Mouse (Mus musculus): ENCODE data around the gene Fam71d. TPM values are rescaled to one million over a fixed set of nuclear protein-coding genes. Genes with fewer than 3 reads are reported as not detected.

Fam71d gene
- polyA plus RNA-seq, 1 experiment from 2014 or later = not detected

DNA sequence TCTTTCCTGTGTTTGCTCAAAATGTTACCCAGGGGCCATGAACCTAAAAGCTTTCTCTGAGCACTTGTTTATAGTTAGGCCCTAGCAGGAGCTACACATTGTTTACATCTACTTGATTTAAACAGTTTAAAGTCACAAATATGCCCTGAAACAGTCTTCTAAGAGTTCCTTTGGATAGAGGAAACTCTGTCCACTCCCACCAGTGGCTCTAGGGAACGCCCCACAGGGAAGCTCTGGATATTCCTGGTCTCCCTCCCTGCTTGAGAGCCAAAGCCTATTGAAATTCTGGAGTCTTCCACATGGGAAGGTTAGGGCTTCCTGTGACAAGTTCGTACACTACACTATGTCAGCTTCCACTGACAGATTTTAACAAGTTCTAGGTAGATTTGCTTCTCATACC, 48.3 kb downstream of the Fam71d start:
- no peak overlapping the region for H3K4me2 ChIP-seq (replicated peaks)
- no peaks in the 10 kb centered on the region for H3K27me3 ChIP-seq (replicated peaks)
- H3K4me1 ChIP-seq (replicated peaks) = no peaks in the 10 kb centered on the region
- H3K4me3 ChIP-seq (replicated peaks) = no peak overlapping the region
- WGBS = 26% methylated on average over 2 of the region's 2 CpGs
- H3K9me3 ChIP-seq = no peaks in the 10 kb centered on the region
- H3K36me3 ChIP-seq = no peaks in the 10 kb centered on the region
- no peak overlapping the region for H3K27ac ChIP-seq
- no peak overlapping the region for H3K9ac ChIP-seq
- no peak for ATAC-seq

GRCm38 (mm10) chr12:78740289-78740688, 49.0 kb downstream of the Fam71d start:
- H3K36me3 ChIP-seq = no peaks in the 10 kb centered on the region
- H3K4me1 ChIP-seq (replicated peaks) = no peaks in the 10 kb centered on the region
- no peak for ATAC-seq
- no peak overlapping the region for H3K9ac ChIP-seq
- no peak overlapping the region for H3K4me3 ChIP-seq (replicated peaks)
- H3K27ac ChIP-seq = no peak overlapping the region
- no peak overlapping the region for H3K4me2 ChIP-seq (replicated peaks)
- H3K9me3 ChIP-seq = no peaks in the 10 kb centered on the region
- H3K27me3 ChIP-seq (replicated peaks) = no peaks in the 10 kb centered on the region
- WGBS = 78% methylated on average over 2 of the region's 2 CpGs

GRCm38 (mm10) chr12:78746226-78746625, 54.9 kb downstream of the Fam71d start:
- Histone ChIP-seq H3K4me2 (replicated peaks) (no peak overlapping the region), H3K36me3 (no peaks in the 10 kb centered on the region), H3K27me3 (replicated peaks) (no peaks in the 10 kb centered on the region), H3K9ac (no peak overlapping the region), H3K27ac (no peak overlapping the region), H3K4me3 (replicated peaks) (no peak overlapping the region), H3K4me1 (replicated peaks) (peaks cover 2% of the 10 kb centered on the region; the same call in 1 of the 2 replicates), H3K9me3 (no peaks in the 10 kb centered on the region)
- WGBS = 77% methylated on average over 6 of the region's 6 CpGs
- ATAC-seq = no peak

DNA sequence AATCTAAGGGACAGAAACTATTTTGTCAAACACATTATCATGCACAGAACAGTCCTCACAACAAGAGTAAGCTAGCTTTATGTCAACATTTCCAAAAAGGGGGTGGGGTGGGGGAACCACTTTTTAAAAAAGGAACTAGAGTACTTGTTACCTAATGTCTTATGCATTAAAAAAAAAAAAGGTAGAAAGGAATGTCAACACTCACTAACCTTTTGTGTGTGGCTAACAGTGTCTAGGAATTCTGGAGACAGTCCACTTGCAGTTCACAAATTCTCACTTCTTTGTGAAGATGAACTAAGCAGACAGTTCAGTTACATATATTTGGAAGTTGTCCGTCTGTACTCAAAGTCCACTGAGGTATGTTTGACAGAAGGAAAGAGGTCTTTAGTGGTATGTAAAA, 56.1 kb downstream of the Fam71d start:
- ATAC-seq = no peak
- H3K4me1 ChIP-seq (replicated peaks) = peaks cover 2% of the 10 kb centered on the region; the same call in 1 of the 2 replicates
- H3K9me3 ChIP-seq = no peaks in the 10 kb centered on the region
- no peak overlapping the region for H3K4me3 ChIP-seq (replicated peaks)
- 48% methylated on average over 1 of the region's 1 CpGs for WGBS
- no peaks in the 10 kb centered on the region for H3K36me3 ChIP-seq
- no peak overlapping the region for H3K4me2 ChIP-seq (replicated peaks)
- H3K9ac ChIP-seq = no peak overlapping the region
- no peaks in the 10 kb centered on the region for H3K27me3 ChIP-seq (replicated peaks)
- no peak overlapping the region for H3K27ac ChIP-seq

DNA sequence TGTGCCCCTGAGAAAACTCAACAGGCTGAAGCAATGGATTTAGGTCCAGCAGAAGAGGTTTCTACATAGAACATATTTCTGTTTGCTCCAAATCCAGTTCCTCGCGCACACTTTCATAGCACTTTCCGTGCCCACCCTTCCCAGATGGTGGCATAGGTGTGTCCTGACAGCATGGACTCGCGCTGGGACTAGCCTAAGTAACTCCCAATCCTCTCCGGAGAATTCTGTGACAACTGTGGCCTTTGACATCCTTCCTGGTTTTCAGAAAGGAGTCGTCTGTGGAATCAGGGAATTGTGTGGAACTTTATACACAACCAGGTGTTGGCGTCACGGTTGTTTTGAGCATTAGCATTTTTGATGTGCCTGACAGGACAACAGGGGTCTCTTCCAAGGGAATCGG, 56.8 kb downstream of the Fam71d start:
- Histone ChIP-seq H3K9me3 (no peaks in the 10 kb centered on the region), H3K27me3 (replicated peaks) (no peaks in the 10 kb centered on the region), H3K4me1 (replicated peaks) (peaks cover 2% of the 10 kb centered on the region; the same call in 1 of the 2 replicates), H3K36me3 (no peaks in the 10 kb centered on the region), H3K9ac (peak overlapping the region; percentile 69), H3K27ac (peak overlapping the region; percentile 97), H3K4me2 (replicated peaks) (peak overlapping the region; percentile 90), H3K4me3 (replicated peaks) (peak overlapping the region; percentile 79)
- WGBS = 0% methylated on average over 10 of the region's 10 CpGs
- peak; percentile 34 for ATAC-seq

- Histone ChIP-seq H3K9ac (peak within 1 kb of the TSS; percentile 79), H3K27ac (peak within 1 kb of the TSS; percentile 97), H3K9me3 (no peaks in the 10 kb centered on the region), H3K36me3 (no peaks in the 10 kb centered on the region), H3K4me2 (replicated peaks) (peak within 1 kb of the TSS; percentile 90), H3K4me3 (replicated peaks) (peak within 1 kb of the TSS; percentile 79), H3K4me1 (replicated peaks) (peaks cover 2% of the 10 kb centered on the region; the same call in 1 of the 2 replicates), H3K27me3 (replicated peaks) (no peaks in the 10 kb centered on the region)
- ATAC-seq = peak; percentile 99
- under 1% methylated on average over 90 of the region's 98 CpGs for WGBS
Observed at GRCm38 (mm10) chr12:78748557-78749377, 57.4 kb downstream of the Fam71d start, which contains the start of gene Mpp5. Gene Mpp5, plus strand, starts transcription at chr12:78748907.

DNA sequence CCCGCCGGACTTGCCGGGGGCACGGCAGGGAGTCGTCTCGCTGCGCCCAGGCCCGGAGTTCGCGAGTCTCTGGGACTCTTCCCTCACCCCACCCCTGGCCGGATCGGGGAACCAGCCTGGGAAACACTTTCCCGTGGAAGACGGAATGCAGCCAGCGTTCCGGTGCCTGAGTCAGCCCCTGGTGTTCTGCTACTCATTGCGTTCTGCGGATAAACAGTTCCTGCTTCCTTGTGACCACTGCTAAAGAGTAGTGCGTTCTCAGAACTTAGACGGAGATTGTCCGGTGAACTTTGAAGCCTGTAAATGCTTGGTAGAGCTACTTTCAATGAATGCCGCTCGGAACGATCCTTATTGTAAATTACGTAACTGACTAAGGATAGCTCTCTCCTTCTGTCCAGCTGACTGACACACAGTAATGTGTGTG, 58.1 kb downstream of the Fam71d start:
- H3K4me3 ChIP-seq (replicated peaks) = peak overlapping the region; percentile 79
- H3K9me3 ChIP-seq = no peaks in the 10 kb centered on the region
- H3K36me3 ChIP-seq = no peaks in the 10 kb centered on the region
- WGBS = under 1% methylated on average over 25 of the region's 25 CpGs
- no peaks in the 10 kb centered on the region for H3K27me3 ChIP-seq (replicated peaks)
- peak overlapping the region; percentile 79 for H3K9ac ChIP-seq
- H3K4me1 ChIP-seq (replicated peaks) = peaks cover 2% of the 10 kb centered on the region; the same call in 1 of the 2 replicates
- peak; percentile 61 for ATAC-seq
- H3K27ac ChIP-seq = peak overlapping the region; percentile 97
- H3K4me2 ChIP-seq (replicated peaks) = peak overlapping the region; percentile 54

DNA sequence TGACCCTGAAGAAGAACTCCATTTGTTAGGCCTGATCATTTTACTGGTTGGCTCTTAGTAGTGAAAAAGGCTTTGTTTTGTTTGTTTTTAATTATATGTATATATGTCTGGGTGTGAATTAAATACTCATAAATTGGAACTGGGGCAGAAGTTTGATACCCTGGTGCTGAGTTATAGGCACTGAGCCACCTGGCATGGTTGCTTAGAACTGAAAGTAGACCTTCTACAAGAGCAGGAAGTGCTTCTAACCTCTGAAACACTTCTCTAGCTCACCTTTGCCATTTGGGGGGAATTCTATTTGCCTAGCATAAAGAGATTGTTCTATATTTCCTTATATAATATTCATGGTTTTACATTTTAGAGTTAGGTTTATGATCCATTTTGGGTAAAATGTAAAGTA, 70.6 kb downstream of the Fam71d start:
- Histone ChIP-seq H3K4me3 (replicated peaks) (no peak overlapping the region), H3K9me3 (no peaks in the 10 kb centered on the region), H3K9ac (no peak overlapping the region), H3K27ac (no peak overlapping the region), H3K36me3 (no peaks in the 10 kb centered on the region), H3K4me1 (replicated peaks) (no peaks in the 10 kb centered on the region), H3K27me3 (replicated peaks) (no peaks in the 10 kb centered on the region), H3K4me2 (replicated peaks) (no peak overlapping the region)
- no peak for ATAC-seq

DNA sequence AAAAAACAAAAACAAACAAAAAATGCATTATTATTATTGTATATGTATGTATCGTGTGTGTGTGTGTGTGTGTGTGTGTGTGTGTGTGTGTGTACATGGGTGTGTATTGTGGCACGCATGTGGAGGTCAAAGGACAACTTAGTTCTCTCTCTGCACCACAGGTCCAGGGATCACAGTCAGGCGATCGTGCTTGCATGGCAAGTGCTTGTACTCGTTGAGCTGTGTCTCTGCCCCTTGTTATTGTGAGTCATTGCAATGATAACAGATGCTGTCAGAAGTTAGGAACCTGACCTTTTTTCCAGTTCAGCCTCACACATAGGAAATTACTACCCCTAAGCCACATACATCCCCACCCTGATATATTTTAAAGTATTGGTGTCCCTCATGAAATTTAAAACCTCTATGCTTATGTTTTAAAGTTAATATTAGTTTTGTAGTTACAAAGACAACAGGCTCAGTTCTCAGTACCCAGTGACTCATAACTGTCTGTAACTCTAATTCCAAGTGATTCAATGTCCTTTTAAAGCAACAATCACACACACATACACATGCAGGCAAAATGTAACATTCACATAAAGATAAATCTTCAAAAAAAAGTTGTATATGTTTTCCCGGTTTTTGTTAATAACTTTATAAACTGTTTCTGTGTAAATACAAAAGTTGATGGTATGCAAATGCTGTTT, 77.8 kb downstream of the Fam71d start:
- Histone ChIP-seq H3K9ac (no peak overlapping the region), H3K4me2 (replicated peaks) (no peak overlapping the region), H3K27me3 (replicated peaks) (no peaks in the 10 kb centered on the region), H3K27ac (no peak overlapping the region), H3K4me3 (replicated peaks) (no peak overlapping the region), H3K36me3 (no peaks in the 10 kb centered on the region), H3K4me1 (replicated peaks) (0 out of 2 replicates have a peak, but pooled peaks cover 3% of the 10 kb centered on the region), H3K9me3 (no peaks in the 10 kb centered on the region)
- 54% methylated on average over 6 of the region's 6 CpGs for WGBS
- peak; percentile 82 for ATAC-seq

DNA sequence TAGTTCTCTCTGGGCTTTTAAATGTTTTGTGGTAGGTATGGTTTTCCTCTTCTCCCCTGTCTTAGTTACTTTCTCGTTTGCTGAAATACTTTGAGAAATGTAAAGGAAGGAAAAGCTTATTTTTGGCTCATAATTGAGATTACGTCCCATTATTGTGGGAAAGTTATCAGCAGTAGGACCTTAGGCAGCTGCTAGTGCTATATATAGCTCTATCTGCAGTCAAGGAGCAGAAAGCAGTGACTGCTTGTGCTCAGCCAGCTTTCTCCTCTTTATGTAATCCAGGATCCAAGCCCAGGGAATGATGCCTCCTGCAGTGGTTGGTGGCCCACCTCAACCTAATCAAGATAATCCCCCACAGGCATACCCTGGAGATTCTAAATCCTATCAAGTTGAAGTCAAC, 81.9 kb downstream of the Fam71d start:
- Histone ChIP-seq H3K9me3 (no peaks in the 10 kb centered on the region), H3K4me1 (replicated peaks) (0 out of 2 replicates have a peak, but pooled peaks cover 5% of the 10 kb centered on the region), H3K9ac (no peak overlapping the region), H3K27me3 (replicated peaks) (no peaks in the 10 kb centered on the region), H3K27ac (no peak overlapping the region), H3K36me3 (no peaks in the 10 kb centered on the region), H3K4me3 (replicated peaks) (no peak overlapping the region), H3K4me2 (replicated peaks) (no peak overlapping the region)
- 57% methylated on average over 2 of the region's 2 CpGs for WGBS
- ATAC-seq = no peak

- H3K27me3 ChIP-seq (replicated peaks) = no peaks in the 10 kb centered on the region
- no peaks in the 10 kb centered on the region for H3K36me3 ChIP-seq
- no peaks in the 10 kb centered on the region for H3K9me3 ChIP-seq
- no peak overlapping the region for H3K27ac ChIP-seq
- H3K4me3 ChIP-seq (replicated peaks) = no peak overlapping the region
- 0 out of 2 replicates have a peak, but pooled peaks cover 5% of the 10 kb centered on the region for H3K4me1 ChIP-seq (replicated peaks)
- no peak overlapping the region for H3K9ac ChIP-seq
- no peak for ATAC-seq
- no peak overlapping the region for H3K4me2 ChIP-seq (replicated peaks)
- 31% methylated on average over 2 of the region's 2 CpGs for WGBS
Observed at GRCm38 (mm10) chr12:78777916-78778315, 86.6 kb downstream of the Fam71d start.

DNA sequence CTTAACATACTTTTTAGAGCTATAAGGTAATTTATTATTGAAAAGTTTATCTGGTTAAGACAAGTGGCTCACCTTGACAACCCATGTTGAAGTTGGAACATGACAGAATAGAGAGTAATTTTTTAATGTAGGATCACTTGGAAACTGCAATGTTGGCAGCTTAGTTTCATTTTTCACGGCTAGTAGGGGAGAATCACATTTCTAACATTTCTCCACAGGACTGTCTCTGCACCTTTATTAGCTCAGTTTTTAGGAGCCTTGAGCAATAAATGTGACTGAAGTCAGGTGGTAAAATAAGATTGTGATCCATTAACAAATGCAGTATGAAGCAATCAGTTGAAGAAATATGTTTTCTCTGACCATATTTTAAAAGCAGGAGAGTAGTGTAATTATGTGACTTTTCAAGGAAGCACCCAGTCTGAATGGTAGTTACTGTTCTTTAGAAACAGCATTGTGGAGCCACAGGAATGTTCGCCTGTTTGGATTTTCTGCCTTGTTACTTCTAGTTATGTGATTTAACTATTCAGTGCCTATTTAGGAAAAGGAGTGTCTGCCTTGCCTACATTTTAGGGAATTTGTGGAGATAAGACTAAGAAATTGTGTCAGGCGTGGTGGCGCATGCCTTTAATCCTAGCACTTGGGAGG, 87.2 kb downstream of the Fam71d start:
- 0 out of 2 replicates have a peak, but pooled peaks cover 2% of the 10 kb centered on the region for H3K4me1 ChIP-seq (replicated peaks)
- no peaks in the 10 kb centered on the region for H3K36me3 ChIP-seq
- no peak overlapping the region for H3K27ac ChIP-seq
- no peaks in the 10 kb centered on the region for H3K27me3 ChIP-seq (replicated peaks)
- no peak overlapping the region for H3K9ac ChIP-seq
- 68% methylated on average over 4 of the region's 4 CpGs for WGBS
- ATAC-seq = peak; percentile 47; the same call in 1 of the 2 replicates
- no peak overlapping the region for H3K4me3 ChIP-seq (replicated peaks)
- H3K4me2 ChIP-seq (replicated peaks) = no peak overlapping the region
- H3K9me3 ChIP-seq = no peaks in the 10 kb centered on the region
